Mouse (Mus musculus): ENCODE measurements around the gene Olfr1417.

Olfr1417 gene

DNA sequence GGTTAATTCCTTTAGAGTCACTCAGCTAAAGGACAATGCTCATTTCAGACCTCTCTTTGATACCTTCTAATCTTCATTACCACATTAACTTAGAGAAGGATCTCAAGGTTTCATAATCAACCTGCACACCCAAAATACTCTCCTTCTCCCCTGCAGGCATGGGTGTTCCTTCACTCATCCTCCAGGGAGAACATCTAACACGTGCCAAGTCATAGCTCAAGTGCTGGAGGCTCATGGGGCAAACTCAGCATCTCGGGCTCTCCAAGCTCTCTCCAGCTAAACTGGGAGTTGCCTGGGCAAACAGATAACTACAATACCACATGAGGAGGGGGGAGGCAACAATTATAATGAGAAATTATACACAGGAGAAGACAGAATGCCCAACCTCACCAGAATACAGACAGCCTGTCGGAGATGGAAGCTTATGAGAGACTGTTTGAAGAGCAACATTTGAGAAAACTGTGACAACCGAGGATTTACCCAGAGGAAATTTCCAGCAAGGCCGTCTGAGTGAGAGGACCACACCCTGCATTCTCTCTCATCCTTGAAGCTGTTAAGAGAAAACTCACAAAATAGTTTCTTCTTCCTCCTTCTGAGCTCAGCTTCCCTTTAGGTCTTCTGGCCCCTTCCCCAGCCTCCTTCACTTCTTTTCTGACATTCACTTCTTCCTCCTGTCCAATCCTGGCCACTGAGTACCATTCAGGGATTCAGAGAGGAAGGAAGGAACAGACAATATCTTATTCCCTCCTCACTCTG lies 28.8 kb downstream of the Olfr1417 start:
- no peak for DNase-seq

DNA sequence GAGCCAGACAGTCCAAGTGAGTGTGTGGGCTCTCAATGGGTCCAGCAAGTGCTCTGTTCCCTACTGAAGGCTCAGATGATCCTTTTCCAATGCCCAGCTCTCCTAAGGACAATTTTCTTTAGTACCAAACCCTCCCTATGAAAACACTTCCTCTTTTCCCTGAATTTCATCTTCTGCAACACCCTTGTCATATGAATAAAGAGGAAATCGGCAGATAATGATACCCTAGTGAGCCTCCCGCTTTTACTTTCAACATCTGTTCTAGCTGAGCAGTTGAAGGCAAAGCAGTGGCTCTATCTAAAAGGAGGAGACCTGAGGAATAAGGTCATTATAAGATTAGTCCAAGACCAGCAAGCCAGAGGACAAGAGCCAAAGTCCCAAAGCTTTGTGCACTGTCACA lies 30.6 kb downstream of the Olfr1417 start:
- no peak for DNase-seq

DNA sequence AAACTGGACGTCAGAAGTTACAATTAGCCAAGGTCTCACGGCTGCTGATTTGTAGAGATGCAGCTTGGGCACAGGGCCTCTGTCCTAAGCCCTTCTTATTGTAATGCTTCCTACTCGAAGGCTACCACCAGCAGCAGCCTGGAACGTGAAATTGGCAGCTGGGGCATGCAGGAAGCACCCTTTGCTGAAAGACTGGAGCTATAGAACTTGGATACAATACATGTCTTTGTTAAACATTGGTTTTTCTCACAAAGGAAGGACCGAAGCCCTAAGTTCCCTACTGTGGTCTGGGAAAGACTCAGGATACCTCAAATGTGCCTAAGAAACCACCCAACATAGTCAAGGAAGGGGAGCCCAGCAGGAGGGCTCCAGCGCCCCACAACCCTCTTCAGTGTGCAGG lies 31.2 kb downstream of the Olfr1417 start:
- DNase-seq = no peak

DNA sequence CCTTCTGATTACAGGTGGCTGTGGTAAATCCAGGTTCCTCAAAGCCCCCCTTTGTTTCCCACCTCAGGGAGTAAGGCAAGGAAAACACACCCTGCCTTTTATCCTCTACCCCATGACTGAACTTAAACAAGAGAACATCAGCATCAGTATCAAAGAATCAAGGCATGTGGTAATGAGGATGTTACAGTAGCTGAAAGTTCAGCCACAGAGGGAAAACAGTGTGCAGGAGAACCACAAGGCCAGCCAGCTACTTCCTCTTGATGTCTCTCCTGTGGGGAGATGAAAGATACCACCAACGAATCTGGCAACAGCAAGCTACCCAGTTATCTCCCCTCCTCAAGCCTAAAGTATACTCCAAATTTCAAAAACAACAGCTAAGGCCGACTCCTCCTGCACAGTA lies 31.8 kb downstream of the Olfr1417 start:
- DNase-seq = no peak

DNA sequence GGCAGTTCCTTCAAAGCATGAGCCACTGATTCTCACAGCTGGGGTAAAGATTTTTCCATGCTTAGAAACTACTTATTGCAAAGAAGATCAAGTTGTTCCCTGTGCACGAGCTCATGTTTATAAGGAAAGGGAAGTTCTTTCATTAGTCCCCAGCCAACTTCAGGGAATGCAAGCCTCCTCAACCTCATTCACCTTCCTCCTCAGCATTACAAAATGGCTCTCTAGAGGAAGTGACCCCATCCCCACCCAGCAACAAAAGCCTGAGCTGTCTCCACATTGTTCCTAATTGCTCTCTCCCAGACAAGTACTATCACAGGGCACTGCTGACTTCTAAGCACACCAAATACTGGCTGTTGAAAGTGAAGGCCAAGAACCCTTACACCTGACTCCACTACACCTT lies 34.6 kb downstream of the Olfr1417 start:
- DNase-seq = no peak

DNA sequence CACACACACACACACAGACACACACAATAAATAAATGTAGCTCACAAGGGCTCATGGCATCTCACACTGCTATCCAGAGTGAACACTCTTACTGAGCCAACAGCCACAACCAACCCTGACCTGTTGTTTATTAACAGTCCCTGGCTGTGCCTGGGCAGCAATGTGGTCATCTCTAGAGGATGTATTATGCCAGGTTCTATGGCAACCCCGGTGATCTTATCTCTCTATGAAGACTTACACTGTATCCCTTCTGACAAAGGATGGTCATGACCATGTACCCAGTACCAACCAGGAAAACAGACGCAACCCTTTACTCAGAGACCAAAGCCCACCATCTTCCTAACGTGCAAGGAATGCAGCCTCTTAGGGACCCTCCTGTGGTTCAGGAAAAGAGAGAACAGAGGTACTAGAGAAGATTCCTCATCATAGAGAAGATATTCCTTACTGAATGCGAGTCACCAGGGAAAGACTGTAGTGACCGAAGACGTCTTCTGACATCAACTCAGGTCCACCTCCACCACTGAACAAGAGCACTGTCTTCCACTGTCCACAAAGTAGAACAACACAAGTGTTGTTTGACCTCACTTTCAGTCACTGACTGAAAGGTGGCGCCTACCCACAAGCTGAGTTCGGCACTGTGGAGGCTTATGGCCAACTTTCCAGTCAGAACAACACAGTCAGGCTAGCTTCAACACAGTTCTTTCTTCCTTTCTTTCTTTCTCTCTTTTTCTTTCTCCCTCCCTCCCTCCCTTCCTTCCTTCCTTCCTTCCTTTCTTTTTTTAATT lies 38.3 kb downstream of the Olfr1417 start:
- DNase-seq = no peak

DNA sequence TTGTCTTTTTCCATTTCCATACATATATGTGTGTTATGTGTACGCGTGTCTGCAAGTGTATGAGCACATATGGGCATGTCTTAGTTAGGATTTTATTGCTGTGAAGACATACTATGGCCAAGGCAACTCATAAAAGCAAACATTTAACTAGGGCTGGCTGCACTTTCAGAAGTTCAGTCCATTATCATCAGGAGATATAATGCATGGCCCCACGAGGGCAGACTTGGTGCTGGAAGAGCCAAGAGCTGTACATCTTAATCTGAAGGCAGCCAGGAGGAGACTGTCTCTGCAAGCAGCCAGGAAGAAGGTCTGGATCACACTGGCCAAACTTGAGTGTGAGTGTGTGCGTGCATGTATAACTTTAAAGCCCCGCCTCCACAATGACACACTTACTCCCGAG lies 44.6 kb downstream of the Olfr1417 start:
- no peak for DNase-seq

DNA sequence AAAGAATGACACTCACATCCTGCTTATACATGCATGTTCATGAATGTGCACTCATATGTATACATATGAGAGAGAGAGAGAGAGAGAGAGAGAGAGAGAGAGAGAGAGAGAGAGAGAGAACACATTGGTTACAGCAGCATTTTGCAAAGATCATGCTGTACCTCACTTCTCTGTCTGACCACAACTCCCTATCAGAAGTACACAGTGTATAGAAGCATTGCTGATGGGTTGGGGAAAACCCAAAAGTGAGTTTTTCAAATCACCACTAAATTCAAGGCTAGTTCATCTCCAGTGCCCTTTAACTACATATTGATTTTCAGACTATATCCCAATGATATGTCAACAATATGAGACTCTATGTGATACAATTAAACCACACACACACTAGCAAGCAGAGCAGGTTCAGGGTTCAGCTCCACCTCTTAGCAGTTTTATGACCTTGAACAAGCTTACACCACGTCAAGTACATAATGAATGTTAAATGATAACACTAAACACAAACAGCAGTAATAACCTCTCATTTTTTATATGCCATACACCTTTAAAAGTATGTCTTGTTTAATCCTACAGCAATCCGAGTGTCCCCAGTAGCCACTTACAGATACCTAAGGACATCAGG lies 45.2 kb downstream of the Olfr1417 start:
- no peak for DNase-seq

DNA sequence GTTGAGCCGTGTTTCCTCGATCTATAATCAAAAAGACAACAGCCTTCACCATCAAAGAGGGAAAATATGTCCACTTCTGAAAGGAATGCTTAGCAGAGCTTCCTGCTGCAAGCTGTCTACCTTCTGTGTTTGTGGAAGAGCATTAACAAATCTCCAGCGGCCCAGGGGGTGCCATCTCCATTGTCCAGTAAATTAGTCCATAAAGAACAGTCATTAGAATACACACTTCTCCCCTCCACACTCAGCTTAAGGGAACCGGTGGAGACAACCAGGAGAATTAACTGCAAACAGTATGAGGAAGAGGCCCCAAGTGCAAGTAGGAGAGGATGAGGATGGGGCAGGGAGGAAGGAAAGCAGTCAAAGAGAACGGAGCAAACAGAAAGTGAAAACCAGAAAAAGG lies 47.2 kb downstream of the Olfr1417 start:
- no peak for DNase-seq

DNA sequence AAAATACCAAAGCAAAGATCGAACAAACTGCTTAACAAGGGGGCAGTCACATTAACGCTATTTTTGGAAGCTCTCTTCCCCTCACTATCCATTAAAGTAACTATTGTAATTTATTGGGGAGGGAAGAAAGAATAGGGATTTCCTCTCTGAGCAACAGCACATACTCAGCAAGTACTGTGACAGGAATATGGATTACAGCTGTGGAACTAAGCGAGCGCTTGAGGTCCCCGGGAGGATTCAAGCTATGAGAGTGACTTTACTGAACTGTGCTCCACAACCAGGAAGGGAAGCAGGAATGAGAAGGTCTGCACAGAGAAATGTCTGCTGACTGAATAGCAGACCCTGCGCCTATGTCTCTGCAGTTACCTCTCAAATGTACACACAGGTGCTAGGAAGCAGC lies 50.1 kb downstream of the Olfr1417 start:
- no peak for DNase-seq

DNA sequence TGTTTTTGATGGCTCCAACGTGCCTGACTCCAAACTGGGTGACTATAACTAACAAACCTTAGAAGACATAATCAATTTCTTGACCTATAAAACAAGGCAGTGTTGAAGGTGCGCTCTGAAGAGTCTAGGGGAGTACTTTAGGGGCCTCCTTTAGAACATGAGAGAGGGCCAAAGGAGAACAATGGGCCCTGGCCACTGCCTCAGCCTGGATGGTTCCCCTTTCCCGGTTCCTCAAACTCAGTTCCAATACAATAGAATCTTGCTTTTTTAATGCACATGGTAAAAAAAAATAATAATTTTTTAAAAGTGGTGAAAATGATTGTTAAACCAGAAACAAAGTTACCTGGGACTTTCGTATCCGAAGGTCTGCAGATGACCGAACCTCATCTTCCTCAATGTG lies 51.2 kb downstream of the Olfr1417 start:
- DNase-seq = no peak

DNA sequence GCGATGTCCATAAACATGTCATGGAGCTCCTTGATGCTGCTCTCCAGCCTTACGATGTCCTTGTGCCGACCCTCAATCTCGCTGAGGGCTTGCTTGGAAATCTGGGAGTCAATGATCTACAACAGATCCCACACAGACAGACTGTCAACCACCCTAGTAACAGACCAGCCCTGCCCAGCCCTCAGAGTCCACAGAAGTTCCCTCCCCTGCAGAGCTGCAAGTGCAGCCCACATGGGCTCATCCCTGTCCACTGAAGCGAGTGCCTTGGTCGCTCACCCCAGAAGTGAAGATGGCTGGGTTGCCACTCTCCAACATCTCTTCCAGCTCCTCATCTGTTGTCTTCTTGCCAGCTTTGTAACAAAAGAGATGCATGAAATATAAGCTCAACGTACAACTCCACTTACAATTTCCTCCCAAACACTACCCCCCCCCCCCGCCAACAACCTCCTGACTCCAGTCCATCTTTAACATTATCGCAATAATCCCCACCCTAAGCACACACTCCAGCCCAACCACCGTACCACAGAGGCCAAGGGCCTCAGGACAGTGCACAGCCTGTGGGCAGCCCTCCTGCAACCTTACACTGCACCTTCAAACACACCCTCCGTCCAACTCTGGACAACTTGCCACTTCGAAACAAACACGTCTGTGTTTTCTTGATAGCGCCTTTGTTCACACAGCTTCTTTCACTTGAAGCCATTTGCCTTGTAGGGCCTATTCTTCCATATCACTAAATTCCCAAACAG lies 53.4 kb downstream of the Olfr1417 start:
- no peak for DNase-seq

DNA sequence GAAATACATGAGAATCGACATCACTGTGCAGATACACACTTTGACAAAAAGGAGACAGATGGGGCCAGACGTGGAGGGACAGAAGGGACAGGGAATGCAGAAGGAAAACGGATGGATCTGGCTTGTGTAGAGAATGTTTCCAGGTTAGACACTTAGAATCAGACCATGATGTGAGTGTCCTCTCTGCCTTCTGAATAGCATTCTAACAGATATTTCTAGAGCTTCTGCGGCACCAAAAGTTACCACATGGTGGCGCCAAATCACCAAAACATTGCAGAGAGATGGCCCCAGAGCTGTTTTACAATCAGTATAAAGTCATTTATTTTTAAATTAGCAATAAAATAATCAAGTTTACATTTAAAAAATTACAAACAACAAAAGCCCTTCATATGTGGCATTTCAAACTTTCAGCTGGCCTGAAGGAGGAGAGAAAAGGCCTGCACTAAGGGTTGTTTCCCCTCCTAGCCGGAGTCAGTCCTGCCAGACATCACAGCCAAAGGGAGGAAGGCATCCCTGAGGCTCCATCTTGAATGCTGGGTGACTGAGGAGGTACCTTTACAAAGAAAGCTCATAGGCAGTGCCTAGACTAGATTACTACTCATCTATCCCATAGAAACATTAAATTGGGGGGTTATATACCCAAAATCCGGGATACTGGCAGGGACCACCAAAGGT lies 61.7 kb downstream of the Olfr1417 start:
- DNase-seq = peak; percentile 58

Measured in cerebellum, adult 8-10 months (tissue).